Mouse (Mus musculus) heart, postnatal 25 days (tissue): ENCODE data around the gene Oit1. TPM values are rescaled to one million over a fixed set of nuclear protein-coding genes. Genes with fewer than 3 reads are reported as not detected.

ENCODE experiments used
- DNase-seq: peaks from one replicate; pipeline ENCODE4 v3.0.0; 2022; ENCODE audit warnings: low spot score
- intact Hi-C: fragments of 180-260 bp; cut with DNase I; formaldehyde crosslinking; loops from one replicate; pipeline ENCODE4 v1.15.1; 2025
- total RNA-seq, 2 experiments: library from RNA; stranded (reverse); gene quantifications; 2 replicates each; pipeline ENCODE4 v1.2.3; 2021

The Oit1 gene
- not detected for total RNA-seq

DNA sequence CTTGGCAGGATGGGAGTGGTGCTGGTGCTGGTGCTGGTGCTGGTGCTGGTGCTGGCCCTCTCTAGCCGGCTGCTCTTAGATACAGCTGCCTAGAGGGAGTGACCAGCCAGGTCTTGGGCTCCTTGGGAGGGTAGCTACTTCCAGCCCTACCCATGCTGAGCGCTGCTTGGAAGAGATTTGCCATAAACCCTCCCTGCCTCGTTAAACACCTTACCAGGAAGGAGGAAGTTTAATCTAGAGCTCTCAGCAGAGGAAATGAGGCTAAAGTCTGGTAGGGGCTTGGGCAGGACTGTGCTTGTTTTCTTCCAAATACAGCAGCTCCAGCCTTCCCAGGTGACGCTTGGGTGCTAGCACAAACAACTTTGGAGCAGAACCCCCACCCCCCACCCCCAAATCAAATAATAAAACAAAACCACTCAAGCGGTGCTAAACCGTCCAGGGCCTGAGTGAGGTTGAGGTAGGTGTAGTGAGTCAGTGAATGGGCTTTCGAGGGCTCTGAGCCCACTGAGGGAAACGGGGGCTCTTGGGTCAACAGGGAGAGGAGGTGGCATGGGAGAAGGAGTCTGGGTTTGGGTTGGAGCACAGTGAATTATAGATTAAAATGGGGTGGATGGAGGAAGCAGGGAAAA, at the start of gene Oit1:
Gene Oit1, minus strand, starts transcription at position 70 of the 629 bp plus-strand sequence.
- intact Hi-C loops, result no loop called here
- no peak for DNase-seq

DNA sequence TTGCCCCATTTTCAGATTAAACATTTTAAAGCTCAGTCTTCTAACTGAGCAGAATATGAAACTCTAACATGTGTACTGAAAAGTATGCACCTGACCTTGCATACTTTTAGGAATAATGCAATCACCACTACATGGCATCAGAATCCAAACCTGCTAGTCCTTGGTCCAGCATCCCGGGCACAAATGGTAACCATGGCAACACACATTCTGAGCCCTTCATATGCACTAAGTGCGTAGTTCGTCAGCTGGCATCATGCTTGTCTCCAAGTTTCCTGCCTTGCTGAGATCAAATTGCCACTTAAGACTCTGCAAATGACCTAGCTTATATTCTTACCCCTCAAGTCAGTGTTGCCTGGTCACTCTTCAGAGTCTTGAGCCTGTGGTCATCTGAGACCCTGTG, 44.3 kb upstream of the Oit1 start:
- no peak for DNase-seq
- intact Hi-C loops, result no loop called here

DNA sequence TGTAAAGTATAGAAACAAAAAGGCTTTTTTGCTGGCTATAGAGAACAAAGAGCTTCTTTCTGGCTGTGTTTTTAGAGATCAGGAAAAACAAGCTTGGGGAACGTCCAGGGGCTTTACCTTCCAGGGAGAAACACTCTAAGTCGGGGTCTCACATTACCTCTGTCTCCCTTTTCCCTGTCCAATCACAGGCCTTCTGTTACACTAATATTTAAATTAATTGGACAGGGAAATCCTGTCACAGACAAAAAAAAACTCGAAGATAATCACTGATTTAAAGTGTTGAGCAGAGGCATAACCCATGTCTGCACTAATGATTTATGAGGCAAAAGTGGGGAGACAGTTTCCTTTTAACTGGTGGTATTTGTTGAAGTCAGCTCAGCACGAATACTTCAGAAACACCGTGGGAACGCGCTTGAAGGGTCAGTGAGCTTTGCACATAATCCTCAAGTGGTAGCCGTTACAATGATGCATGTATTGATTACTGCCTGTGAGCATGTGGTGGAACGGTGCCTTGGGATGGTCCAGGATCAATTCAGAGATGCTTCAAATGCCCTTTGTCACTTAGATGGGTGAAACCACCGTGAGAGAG, 42.7 kb upstream of the Oit1 start:
- intact Hi-C loops, result no loop called here
- no peak for DNase-seq

DNA sequence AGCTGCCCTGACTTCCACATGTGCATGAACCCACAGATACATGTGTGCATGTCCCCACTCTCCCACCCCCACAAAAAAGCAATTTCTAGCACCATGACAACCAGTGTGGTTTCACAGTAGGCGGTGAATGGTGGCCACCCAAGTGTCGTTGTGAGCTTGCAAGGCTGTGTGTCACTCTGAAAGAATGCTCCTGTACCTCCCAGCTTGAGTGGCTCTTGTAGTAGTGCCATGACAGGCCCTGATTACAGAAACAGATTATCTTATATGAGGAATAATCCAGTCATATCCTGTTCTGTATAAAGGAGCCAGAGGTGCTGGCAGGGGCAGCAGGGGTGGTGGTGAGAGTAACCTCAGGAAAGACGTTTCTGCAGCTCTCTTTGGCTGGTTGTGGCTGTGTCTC, 40.1 kb upstream of the Oit1 start:
- intact Hi-C loops, result no loop called here
- DNase-seq, result no peak

DNA sequence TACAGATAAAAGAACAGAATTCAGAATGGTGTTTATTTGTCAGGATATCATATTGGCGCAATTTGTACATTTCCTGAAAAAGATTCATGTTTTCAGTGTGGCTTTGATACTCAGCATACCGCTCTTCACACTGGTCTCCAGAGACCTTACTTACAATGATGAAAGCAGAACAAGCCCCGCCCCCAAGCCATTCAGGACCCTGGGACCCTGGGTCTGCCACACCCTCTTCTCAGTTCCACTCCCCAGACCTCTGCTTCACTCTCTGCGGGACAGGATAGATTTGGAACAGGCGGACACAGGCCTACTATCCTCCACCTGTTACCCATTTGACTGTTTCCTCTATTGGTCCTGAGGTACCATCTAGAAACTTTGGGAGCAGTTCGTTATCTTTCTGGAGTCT, 27.4 kb upstream of the Oit1 start:
- intact Hi-C loops, result no loop called here
- DNase-seq, result no peak

DNA sequence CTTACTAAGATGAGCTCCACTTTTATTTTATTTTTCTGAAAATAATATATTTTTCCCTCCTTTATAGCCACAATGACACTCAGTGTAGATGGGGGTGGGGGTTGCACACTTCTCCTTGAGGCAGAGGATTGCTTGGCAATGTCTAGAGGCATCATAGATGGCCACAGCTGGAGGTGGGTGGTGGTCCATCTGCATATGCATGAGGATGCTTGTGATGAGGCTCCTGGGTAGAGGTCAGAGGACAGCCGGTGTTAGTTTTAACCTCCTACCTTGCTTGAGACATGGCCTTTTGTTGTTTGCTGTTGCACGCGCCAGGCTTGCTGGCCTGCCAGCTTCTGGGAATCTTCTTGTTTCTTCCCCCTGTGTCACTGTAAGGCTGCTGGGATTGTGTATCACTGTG, 24.8 kb upstream of the Oit1 start:
- no peak for DNase-seq
- intact Hi-C loops, result no loop called here

DNA sequence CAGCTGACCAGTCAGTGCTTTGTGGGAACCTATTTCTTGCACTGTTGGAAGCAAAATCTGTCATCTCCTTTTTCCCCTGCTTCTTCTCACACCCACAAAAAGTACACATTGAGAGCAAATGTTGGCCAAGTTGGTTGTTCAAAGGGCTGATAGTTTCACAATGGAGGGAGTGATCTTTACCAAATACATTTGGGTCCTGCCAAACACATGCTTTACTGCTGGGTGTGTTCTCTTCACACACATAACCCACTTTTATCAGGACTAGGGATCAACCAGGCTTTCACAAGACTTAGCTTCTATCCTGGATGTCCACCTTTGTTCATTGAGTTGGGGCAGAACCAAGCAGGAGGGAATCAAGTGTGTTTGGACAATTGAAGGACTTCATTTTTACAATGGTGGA, 20.0 kb upstream of the Oit1 start:
- DNase-seq, result no peak
- intact Hi-C loops, result no loop called here

DNA sequence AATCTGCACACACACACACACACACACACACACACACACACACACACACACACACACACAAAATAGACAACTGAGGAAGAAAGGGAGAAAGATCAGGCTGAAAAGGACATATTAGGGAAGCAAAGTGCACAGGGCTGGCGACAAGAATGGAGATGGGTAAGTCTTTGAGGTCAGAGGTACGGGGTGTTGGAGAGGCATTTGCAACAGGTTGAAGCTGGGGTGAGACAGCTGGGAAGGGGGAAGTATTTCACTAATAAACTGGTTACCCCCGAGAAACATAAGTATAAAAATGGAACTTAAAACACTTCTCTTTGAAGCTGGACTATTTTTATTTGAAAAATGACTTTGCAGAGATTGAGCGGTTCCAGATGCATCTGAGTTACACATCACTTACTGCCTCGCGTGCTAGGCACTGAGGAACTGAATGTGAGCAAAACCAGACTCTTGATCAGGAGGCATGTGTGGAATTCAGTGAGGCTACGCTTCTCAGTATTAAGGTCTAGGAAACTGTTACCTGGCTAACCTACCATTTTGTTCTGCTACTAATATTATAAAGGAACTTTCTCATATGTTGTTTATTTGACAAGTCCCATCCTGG, 17.2 kb upstream of the Oit1 start:
- intact Hi-C loops, result no loop called here

DNA sequence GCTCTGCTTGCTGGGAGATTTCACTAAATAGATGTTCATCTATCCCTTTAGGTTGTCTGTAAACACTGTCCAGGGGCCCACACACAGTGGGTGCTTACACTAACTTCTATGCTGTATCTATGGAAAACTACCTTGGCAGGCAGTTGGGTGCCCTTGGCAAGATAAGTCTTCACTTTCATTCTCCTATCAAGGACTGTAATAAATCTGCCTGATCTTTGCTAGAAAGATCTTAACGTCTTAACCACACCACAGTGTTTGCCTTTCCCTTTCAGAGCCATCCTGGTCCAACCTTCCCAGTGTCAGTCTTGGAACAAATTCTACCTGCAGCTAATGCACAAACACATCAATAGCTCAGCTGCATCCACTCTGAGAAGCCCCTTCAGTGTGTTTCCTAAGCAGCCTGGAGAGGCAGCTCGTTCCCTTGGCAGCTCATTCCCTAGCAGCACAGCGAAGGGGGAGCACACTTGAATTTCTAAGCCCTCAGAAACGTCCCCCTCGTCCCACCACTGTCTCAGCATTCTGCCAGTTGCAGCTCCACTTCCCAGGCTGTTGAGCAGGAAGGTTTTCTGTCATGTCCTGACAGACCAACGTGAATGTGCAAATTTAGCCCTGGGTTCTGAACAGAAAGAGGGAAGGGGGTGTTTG, 13.7 kb upstream of the Oit1 start:
- DNase-seq, result no peak
- intact Hi-C loops, result no loop called here

More for the DNA sequence above, 17.2 kb upstream of the Oit1 start:
- DNase-seq, result no peak

DNA sequence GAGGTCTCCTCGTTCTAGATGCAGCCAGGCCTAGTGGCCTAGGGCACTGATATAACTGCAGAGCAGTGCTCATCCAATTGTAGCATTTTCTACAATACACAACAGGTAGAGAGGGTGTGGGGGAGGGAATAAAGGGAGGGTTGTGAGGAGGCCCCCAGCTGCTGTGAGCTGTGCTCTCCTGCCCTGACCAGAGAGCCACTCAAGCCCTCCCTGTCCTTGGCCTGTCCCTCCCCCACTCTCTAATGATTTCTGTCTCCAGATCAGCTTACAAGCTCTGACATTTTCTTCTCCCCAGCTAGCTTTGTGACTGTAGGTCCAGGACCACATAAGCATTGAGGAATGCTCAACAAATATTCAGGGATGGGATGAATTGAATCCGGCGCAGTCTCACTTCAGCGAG, 9.2 kb downstream of the Oit1 start:
- no peak for DNase-seq
- intact Hi-C loops, result no loop called here

DNA sequence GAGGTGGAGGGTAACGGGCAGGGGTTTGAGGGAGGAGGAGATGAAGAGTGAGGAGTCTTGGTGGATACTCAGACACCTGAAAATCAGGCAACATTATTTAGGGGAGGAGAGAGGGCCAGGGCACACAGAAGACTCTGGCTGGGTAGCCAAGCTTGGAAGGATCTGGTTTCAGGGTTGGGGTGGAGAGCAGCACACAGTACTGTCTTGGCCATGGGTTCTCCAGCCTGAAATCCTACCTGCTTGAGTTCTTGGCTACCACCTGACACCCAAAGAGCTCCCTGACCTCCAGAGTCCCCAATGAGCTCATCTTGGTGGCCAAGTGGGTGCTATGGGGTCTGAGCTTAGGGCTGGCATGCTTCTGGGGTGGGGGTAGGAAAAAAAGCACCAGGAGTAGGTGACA, 9.7 kb downstream of the Oit1 start:
- intact Hi-C loops, result no loop called here
- no peak for DNase-seq

DNA sequence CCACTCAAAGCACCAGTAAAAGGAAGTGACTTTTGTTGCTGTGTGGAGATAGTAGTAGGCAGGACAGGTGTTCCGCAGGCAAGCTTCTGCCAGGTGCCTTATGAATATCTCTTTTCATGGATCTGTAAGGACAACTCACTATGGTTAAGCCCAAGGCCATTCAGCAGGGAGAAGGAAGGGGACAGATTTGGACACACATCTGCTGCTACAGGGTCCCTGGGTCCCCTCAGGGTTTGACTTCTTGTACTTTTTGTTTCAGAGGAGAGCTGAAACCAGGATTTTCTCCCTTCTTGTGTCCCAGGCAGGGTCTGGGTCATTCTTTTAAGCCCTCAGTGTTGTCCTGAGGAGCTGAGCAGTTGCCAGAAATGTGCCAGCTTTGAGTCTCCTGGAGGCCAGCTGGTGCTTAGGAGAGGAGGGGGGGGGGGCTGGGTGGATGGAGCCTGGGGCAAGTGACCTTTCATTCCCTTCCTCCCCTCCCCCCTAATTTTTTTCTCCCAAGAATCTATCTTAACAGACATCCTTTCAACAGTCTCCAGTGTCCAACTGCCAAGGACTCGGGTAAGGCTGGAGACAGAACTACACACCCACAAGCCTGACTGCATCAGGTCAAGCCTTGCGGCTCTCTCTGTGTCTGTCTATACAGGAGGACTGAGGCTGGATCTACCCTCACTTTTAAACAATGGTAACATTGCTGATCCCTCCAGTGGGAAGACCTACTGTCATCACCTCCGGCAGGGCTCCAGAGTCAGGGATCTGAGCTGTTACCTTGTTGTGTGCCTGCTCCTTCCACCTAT, 10.6 kb downstream of the Oit1 start:
- intact Hi-C loops, result no loop called here
- DNase-seq, result no peak

DNA sequence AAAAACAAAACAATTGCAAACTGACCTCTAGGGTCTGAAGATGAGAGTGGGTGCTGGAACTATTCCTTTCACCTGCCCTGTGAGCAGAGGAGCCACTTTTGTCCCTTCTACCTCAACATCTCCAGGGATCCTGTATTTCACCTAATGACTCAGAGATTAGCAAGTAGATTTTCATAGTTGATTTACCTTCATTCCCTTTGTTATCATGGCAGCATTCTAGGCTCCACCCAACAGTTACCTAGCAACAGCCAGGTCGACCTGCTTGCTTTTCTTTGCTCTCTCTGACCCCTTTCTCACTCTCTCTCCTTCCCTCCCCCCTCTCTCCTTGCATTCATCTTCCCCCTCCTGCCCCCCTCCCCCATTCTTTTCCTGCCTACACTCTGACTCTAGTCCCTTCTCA, 11.4 kb downstream of the Oit1 start:
- intact Hi-C loops, result no loop called here
- DNase-seq, result no peak

DNA sequence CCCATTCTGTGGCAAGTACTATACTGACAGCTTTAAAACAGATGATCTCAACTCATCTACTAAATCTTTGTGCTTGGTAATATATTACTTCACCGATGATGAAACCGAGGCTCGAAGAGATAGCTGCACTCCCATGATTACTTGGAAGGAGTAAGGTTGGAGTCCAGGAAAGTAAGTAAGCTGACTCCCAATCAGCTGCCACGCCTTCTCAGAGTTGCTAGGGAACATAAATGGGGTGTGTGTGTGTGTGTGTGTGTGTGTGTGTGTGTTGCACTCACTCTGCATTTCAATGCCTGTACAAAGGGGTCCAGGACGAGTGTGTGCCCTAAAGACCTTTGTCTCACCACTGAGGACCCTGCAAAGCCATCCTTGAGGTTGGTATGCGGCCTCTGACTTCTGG, 12.7 kb downstream of the Oit1 start:
- DNase-seq, result no peak
- intact Hi-C loops, result no loop called here

DNA sequence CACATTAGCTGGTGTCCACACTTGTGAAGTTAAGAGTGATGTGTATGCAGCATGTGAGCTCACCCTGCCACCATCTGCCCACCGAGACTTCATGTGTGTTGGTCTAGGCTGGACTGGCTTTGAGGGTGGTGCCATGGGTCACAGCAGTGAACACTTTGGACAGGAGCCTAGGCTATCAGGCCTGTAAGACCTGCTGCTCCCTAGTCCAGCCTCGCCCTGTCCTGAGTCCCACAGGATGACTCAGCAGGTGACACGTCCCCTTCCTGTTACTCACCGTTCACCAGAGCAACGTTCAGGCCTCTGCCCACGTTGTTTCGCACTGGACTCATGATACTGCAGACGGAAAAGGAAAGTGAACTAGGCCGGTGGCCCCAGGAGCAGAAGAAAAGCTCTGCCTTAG, 21.7 kb downstream of the Oit1 start:
- intact Hi-C loops, result loop anchor here (5.0 kb wide), 2 partner anchors 100 to 1035 kb away; no protein-coding TSS in a partner anchor
- DNase-seq, result no peak

DNA sequence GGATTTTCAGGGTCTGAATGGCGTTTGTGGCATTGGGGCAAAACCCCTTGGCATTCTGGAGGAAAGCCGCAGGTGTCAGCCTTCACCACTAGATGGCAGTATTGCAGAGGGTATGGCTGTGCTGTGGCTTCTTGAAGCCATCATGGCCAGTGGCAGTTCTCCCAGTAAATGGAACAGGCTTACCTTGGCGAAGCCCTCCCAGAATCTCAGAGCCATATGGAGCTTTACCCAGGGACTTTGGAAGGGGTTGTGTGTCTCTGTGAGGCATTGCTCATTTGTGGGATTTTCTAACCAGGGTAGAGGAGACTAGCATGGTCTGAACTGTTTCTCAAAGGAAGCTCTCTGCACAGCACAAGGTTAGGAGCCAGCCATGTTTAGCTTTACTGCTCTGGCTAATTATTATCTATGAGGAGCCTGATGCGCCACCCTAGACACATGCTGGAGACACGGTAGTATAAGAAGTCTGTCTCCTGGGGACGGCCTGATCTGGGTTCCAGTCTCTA, 22.5 kb downstream of the Oit1 start:
- intact Hi-C loops, result loop anchor here (5.0 kb wide), 2 partner anchors 101 to 1036 kb away; no protein-coding TSS in a partner anchor
- peak; percentile 11 for DNase-seq

DNA sequence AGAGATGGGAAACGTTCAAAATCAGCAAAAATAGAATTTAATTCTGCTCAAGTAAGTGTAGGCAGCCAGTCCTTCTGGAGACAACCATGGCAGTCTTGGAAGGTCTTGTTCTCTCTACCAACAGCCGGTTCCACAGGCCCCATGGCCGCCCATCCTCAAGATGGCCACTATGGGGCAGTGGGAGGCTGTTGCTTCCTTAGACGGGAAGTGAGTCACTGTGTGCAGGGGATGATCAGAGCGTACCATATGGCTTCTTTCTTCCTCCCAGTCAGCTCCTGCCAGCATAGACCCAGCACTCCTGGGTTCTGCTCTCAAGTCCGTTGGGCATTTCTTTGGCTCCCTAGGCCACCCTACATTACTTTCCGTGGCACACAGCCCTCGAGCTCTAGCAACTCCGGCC, 29.6 kb downstream of the Oit1 start:
- intact Hi-C loops, result loop anchor here (5.0 kb wide), 2 partner anchors 107 to 252 kb away; partner anchors contain the start of gene Pxk
- no peak for DNase-seq

DNA sequence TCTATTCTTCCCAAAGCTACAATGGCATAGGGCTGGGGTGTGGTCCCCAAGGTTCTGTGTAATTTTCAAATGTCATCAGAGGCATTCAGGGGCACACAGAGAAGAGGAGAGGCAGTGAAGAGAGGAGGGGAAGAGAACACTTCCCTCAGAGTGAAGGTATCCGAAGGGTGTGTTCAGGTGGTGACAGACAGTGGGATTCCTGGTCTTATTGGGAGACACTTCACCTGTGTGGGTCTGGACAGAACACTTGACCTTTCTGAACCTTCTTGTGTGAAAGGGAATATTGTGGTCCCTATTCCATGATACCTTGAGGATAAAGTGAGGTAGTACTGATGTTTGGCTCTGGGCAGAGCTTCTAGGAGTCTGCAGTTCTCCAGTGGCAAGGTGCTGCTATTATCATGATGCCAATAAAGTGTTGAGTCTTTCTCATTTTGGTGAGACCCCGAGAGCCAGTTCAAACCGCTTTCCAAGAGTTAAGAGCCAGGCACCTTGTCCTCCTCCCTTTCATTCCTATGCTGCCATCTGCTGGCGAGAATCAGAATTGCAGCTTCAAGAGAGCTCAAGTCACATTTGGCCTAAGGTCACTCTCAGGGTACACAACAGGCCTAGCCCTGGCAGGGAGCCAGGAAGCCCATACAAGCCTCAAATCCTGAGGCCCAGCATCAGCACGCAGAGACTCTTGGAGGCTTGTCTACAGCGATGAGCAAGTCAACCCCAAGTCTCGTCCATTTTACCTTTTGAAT, 32.1 kb downstream of the Oit1 start:
- intact Hi-C loops, result loop anchor here (1.0 to 5.0 kb wide), 4 partner anchors 46 to 382 kb away; partner anchors contain the start of gene Pxk
- peak; percentile 49 for DNase-seq

DNA sequence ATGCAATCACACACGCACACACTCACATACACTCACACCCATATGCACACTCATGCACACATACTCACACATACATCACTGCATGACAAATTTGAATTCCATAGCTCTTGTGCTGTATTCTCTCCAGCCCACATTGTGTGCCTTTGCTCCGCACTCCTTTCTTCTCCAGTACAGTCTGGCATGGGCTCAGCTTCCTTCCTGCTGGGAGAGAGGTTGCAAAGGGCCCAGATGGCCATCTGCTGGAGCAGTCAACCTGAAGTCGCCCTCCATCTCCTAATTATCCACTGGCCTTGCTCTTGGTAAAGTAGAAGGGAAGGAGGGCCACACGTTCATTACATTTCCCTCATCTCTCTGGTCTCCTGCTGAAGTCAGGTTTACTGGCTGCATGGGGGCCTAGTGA, 33.0 kb downstream of the Oit1 start:
- intact Hi-C loops, result loop anchor here (5.0 kb wide), 2 partner anchors 103 to 248 kb away; partner anchors contain the start of gene Pxk
- DNase-seq, result no peak
